Mouse (Mus musculus): Measurements from ENCODE around the gene Mier1. TPM values are rescaled to one million over a fixed set of nuclear protein-coding genes. Genes with fewer than 3 reads are reported as not detected.
A peak's percentile ranks its signal among the peaks of the same experiment; 100 is the strongest.

Gene Mier1
- total and polyA plus RNA-seq, 2 experiments from 2014 or later: 32.6 to 43.6 TPM

- Histone ChIP-seq H3K36me3 (ENCODE audit: insufficient read depth) (peaks cover 10% of the 10 kb centered on the region), H3K4me1 (ENCODE audit: insufficient read depth) (no peaks in the 10 kb centered on the region), H3K4me2 (ENCODE audit: low read depth) (no peak overlapping the region), H3K4me3 (ENCODE audit: low read depth, low read length) (no peak overlapping the region), H3K9ac (no peak overlapping the region), H3K27ac (ENCODE audit: low read depth, low read length) (no peak overlapping the region), H3K27me3 (ENCODE audit: insufficient read depth, low read length) (no peaks in the 10 kb centered on the region), H3K9me3 (ENCODE audit: low read length) (no peaks in the 10 kb centered on the region)
- no peak for DNase-seq
- 88% methylated on average over 1 of the region's 1 CpGs for WGBS
- no peak for ATAC-seq
- no peak for TF ChIP-seq CTCF (IDR thresholded peaks at IDR 0.05; ENCODE audit: low read depth)
These were observed 85.9 kb downstream of the Mier1 start for GRCm38 (mm10) chr4:103200046-103200445.

GRCm38 (mm10) chr4:103203646-103204045 lies 89.5 kb downstream of the Mier1 start:
- Histone ChIP-seq H3K36me3 (ENCODE audit: insufficient read depth) (peaks cover 24% of the 10 kb centered on the region), H3K4me2 (ENCODE audit: low read depth) (no peak overlapping the region), H3K9ac (no peak overlapping the region), H3K9me3 (ENCODE audit: low read length) (no peaks in the 10 kb centered on the region), H3K4me3 (ENCODE audit: low read depth, low read length) (no peak overlapping the region), H3K4me1 (ENCODE audit: insufficient read depth) (no peaks in the 10 kb centered on the region), H3K27me3 (ENCODE audit: insufficient read depth, low read length) (no peaks in the 10 kb centered on the region), H3K27ac (ENCODE audit: low read depth, low read length) (no peak overlapping the region)
- WGBS: 38% methylated on average over 2 of the region's 2 CpGs
- TF ChIP-seq CTCF (IDR thresholded peaks at IDR 0.05; ENCODE audit: low read depth): no peak
- DNase-seq: no peak
- ATAC-seq: no peak

GRCm38 (mm10) chr4:103208553-103208952 lies 94.4 kb downstream of the Mier1 start:
- H3K9me3 ChIP-seq (ENCODE audit: low read length): no peaks in the 10 kb centered on the region
- H3K27me3 ChIP-seq (ENCODE audit: insufficient read depth, low read length): no peaks in the 10 kb centered on the region
- 96% methylated on average over 1 of the region's 1 CpGs for WGBS
- no peak overlapping the region for H3K27ac ChIP-seq (ENCODE audit: low read depth, low read length)
- DNase-seq (no peak), ATAC-seq (no peak)
- peaks cover 25% of the 10 kb centered on the region; the same call in 1 of the 2 replicates for H3K36me3 ChIP-seq (ENCODE audit: insufficient read depth)
- no peaks in the 10 kb centered on the region; the same call in 1 of the 2 replicates for H3K4me1 ChIP-seq (ENCODE audit: insufficient read depth)
- no peak overlapping the region for H3K9ac ChIP-seq
- no peak for TF ChIP-seq CTCF (IDR thresholded peaks at IDR 0.05; ENCODE audit: low read depth)
- H3K4me2 ChIP-seq (ENCODE audit: low read depth): no peak overlapping the region
- no peak overlapping the region for H3K4me3 ChIP-seq (ENCODE audit: low read depth, low read length)

- 3% methylated on average over 30 of the region's 30 CpGs for WGBS
- Histone ChIP-seq H3K9me3 (ENCODE audit: low read length) (no peaks in the 10 kb centered on the region), H3K4me2 (ENCODE audit: low read depth) (peak overlapping the region; percentile 66), H3K27ac (ENCODE audit: low read depth, low read length) (peak overlapping the region; percentile 99), H3K36me3 (ENCODE audit: insufficient read depth) (peaks cover 11% of the 10 kb centered on the region; the same call in 1 of the 2 replicates), H3K4me1 (ENCODE audit: insufficient read depth) (peaks cover 4% of the 10 kb centered on the region), H3K4me3 (ENCODE audit: low read depth, low read length) (peak overlapping the region; percentile 82), H3K27me3 (ENCODE audit: insufficient read depth, low read length) (no peaks in the 10 kb centered on the region), H3K9ac (peak overlapping the region; percentile 96)
- no peak for ATAC-seq
- peak; percentile 14 for DNase-seq
- TF ChIP-seq CTCF (IDR thresholded peaks at IDR 0.05; ENCODE audit: low read depth): no peak
These were observed 99.8 kb downstream of the Mier1 start for GRCm38 (mm10) chr4:103213859-103214497.

GRCm38 (mm10) chr4:103214498-103214924 lies 100.3 kb downstream of the Mier1 start:
- under 1% methylated on average over 48 of the region's 48 CpGs for WGBS
- TF ChIP-seq CTCF (IDR thresholded peaks at IDR 0.05; ENCODE audit: low read depth): no peak
- DNase-seq (peak; percentile 78), ATAC-seq (peak; percentile 80)
- peak overlapping the region; percentile 66 for H3K4me2 ChIP-seq (ENCODE audit: low read depth)
- H3K4me3 ChIP-seq (ENCODE audit: low read depth, low read length): peak overlapping the region; percentile 82
- H3K27ac ChIP-seq (ENCODE audit: low read depth, low read length): peak overlapping the region; percentile 99
- H3K9me3 ChIP-seq (ENCODE audit: low read length): no peaks in the 10 kb centered on the region
- H3K27me3 ChIP-seq (ENCODE audit: insufficient read depth, low read length): no peaks in the 10 kb centered on the region
- H3K9ac ChIP-seq: peak overlapping the region; percentile 96
- H3K4me1 ChIP-seq (ENCODE audit: insufficient read depth): peaks cover 4% of the 10 kb centered on the region
- H3K36me3 ChIP-seq (ENCODE audit: insufficient read depth): peaks cover 6% of the 10 kb centered on the region; the same call in 1 of the 2 replicates

Other genes with a start within 250 kb of the Mier1 start
- gene Tctex1d1, start 135.8 kb upstream of the Mier1 start, total RNA-seq (2014; rRNA removed): 2.3 and 2.4 TPM in 2 replicates
- gene Tctex1d1, start 135.8 kb upstream of the Mier1 start, polyA plus RNA-seq (2015; fragmentation: Nextera tagmentation; extraction: Ambion mirVana): 1.2 and 1.3 TPM in 2 replicates
- gene Insl5, start 87.5 kb upstream of the Mier1 start, total RNA-seq (2014; rRNA removed): 0.71 TPM in 1 of 2 replicates, not detected in the other
- not detected in 2 replicates for gene Insl5, start 87.5 kb upstream of the Mier1 start, polyA plus RNA-seq (2015; fragmentation: Nextera tagmentation; extraction: Ambion mirVana)
- 6.7 and 10.0 TPM in 2 replicates for gene Wdr78, start 165 bp downstream of the Mier1 start, total RNA-seq (2014; rRNA removed)
- 1.6 and 2.9 TPM in 2 replicates for gene Wdr78, start 165 bp downstream of the Mier1 start, polyA plus RNA-seq (2015; fragmentation: Nextera tagmentation; extraction: Ambion mirVana)
- gene Slc35d1, start 100.8 kb downstream of the Mier1 start, total RNA-seq (2014; rRNA removed): 2.9 and 3.0 TPM in 2 replicates
- gene Slc35d1, start 100.8 kb downstream of the Mier1 start, polyA plus RNA-seq (2015; fragmentation: Nextera tagmentation; extraction: Ambion mirVana): 2.9 and 4.4 TPM in 2 replicates
- gene 4921539E11Rik, start 176.5 kb downstream of the Mier1 start, total RNA-seq (2014; rRNA removed): not detected in 2 replicates
- gene 4921539E11Rik, start 176.5 kb downstream of the Mier1 start, polyA plus RNA-seq (2015; fragmentation: Nextera tagmentation; extraction: Ambion mirVana): not detected in 2 replicates
- 10.3 and 10.8 TPM in 2 replicates for gene Oma1, start 199.4 kb downstream of the Mier1 start, total RNA-seq (2014; rRNA removed)
- 11.7 and 15.9 TPM in 2 replicates for gene Oma1, start 199.4 kb downstream of the Mier1 start, polyA plus RNA-seq (2015; fragmentation: Nextera tagmentation; extraction: Ambion mirVana)

Measured in forebrain, postnatal 0 days (tissue).